Mouse (Mus musculus): ENCODE measurements around the gene Nrip3.

DNA sequence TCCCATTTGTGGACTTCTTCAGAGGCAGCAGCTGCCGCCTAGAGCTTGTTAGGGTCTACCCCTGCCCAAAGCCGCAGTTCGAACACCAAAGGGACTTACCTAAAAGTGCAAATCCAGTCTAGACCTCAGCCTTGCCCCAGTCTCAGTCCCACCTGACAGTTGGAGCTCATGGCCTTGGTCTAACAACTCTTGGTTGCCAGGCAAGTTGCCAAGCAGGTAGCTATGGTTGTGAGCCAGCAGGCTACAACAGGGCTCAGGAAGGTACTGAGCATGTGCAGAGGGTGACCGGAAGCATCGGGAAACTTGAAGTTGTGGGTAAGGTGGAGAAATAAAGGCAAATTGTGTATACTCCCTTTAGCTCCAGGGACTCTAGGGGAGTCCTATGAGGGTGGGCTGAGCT, 58.1 kb downstream of the Nrip3 start, which contains the start of gene BC051019:
- TF ChIP-seq CTCF (IDR thresholded peaks at IDR 0.05; ENCODE audit: low read depth) (no peak), EP300 (IDR thresholded peaks at IDR 0.05; ENCODE audit: low read depth) (no peak)
